Mouse (Mus musculus) layer of hippocampus, postnatal 10 days (tissue): Measurements from ENCODE around the gene Lekr1. TPM values are rescaled to one million over a fixed set of nuclear protein-coding genes. Genes with fewer than 3 reads are reported as not detected.

Experiments
- DNase-seq, 2 experiments: peaks; one replicate each; pipeline ENCODE4 v3.0.0; 2021; ENCODE audit warnings: low spot score in 2 of 2
- long read RNA-seq: library from polyadenylated mRNA; stranded (forward); transcript quantifications from one replicate; pipeline ENCODE4 v2.0.0, GENCODE M21; 2023
- total RNA-seq, 2 experiments: library from RNA; stranded (reverse); gene quantifications; 2 replicates each; pipeline ENCODE4 v1.2.3; 2021

Gene Lekr1
- total RNA-seq, result 1 to 10 TPM; 6.9 to 7.2 TPM
- long read RNA-seq, partial matches to known transcripts, result 1 of 1 reads
- long read RNA-seq, other reads (novel, unspliced or antisense), result 0 of 1 reads

DNA sequence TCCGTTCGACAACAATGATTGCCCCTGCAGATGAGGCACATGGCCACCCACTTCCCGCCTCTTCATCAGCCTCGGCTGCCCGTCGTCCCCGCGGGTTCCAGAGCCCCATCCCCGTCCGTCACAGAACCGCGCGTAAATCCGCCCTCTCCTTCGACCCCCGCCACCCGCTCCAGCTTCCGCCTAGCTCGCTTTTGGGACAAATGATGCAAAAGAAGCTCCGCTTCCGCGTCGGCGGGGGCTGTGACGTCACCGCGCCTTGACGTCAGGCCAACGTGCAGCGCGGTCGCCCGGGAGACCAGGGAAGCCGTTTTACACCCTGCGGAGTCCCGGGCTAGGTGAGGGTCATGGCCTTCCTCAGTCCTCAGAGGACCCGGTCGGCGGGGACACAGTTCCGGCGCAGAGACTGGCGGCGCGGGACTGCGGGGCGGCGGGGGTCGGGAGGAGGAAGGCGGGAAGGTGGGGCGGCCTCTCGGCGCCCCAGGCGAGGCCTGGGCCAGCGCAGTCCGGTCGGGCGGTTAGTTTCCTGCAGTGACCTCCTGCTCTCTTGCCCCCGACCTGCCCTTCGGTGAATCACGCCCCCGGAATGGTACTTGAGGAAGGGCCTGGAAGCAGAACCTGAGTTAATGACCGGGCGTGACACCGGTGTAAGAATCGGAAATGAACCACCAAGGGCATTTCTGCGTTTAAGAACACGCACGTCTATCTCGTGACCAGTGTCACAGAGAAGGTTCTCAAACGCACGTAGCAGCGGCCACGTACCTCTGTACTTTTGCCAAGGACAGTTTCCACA, at the start of gene Lekr1:
Lekr1 (plus strand) TSS at position 252 of the 790 bp plus-strand sequence.
- peak; percentile 91 to 92 for DNase-seq

DNA sequence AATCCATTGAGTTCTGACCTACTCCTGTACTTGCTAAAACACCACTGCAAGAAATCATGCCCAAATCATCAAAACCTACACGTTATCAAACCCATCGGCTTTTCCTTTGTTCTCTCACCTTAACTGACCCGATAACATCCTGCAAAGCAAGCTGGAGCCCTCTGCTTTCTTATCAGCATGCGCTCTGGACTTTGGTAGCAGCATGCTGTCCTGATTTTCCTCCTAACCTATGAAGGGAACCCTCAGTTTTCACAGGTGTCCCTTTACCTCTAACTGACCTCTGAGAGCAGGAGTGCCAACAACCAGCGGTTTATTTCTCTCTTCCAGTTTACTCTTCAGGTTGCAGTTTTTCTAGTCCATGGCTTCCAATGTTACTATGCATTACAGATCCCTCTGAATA, 48.5 kb upstream of the Lekr1 start:
- no peak for DNase-seq

DNA sequence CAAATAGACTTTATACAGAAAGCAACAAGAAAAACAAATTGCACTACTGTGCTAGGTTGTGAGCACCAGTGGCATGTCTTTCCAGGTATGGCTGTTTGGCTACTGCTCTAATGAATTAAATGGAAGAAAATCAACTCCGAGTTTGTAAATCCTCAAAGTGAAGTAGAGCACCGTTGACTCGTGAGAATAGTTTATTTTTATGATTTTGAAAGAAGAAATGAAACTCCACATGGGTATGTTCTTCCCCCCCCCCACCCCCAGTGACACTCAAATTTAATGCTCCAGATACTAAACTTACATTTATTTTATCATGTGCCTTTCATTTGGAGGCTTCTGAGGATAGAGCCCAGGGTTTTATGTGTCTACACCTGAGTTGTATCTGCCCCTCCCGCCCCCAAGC, 46.7 kb upstream of the Lekr1 start:
- DNase-seq, result no peak

DNA sequence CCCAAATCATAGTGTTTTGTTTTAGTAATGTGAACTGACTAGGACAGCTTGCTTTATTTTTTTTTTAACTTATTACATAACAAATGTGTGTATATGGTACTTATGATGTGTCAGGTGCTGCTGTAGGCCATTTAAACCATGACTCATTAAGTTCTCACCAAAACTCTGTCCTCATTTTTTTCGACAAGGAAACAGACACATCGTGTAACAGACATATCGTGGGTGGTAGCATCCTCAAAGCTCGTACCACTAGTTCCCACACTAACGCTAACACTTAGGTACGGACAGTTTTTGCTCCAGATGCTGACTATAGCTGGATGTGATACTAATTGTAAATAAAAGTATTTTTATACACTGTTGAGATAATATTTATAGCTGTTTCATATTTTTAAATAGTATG, 43.0 kb upstream of the Lekr1 start:
- no peak for DNase-seq

DNA sequence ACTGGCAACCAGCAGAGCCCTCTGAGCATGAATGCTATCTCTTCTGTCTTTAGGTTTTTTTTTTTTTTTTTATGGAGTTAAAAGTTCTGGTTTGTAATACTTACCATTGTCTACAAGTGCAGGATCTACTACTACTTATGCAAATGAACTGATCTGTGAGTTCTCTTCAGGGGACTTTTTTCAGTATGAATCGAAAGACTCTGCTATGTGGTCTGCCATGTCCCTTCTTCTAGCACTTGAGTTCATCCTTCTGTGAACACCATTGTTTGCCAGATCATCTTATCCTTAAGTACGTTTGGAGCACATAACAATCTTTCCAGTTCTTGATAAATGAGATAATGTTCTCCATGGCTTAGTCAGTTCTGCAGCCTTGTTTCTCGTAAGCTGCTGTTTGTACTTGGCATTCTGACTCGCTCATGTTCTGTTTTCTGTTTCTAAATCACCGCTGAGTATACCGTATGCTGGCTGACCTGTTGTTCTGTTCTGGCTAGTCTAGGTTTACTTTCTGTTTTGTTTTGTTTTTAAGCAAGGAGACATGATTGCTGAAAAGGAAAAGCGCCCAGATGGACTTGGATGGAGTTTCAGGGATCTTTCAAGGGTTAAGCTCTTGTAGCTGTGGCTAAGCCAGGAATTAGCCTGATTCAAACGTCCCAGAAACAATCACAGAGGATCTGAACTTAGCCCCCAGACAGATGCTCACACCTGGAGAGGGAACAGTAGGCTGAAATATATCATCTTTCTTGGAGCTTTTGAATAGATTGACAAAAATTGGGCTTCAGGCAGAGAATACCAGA, 40.3 kb upstream of the Lekr1 start:
- no peak for DNase-seq

DNA sequence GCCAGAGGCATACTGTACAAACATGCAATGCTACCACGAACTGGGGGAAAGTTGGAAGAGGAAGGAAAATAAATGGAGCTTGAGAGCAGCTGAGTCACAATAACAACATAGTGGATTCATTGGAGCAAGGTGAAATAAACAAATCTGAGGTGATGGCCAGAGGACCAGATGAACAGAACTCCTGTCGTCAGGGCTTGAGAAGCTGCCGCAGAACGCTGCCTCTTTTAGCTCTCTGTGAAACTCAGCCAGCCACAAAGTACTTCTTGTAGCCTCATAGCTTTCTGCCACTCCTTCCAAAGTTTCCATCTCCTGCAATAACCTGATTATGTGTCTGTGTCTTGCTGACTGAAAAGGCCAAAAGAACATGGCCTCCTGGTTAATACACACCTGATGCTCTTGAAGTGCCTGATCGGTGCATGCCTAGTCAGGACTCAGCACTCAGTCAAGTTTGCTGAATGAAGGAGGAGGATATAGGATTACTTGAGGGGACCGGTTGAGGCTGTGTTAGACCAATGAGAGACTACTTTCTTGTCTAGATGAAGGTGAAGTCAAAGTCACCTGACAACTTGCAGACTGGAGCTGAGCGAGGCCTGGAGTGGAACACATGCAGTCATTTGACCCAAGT, 39.6 kb upstream of the Lekr1 start:
- DNase-seq, result no peak

DNA sequence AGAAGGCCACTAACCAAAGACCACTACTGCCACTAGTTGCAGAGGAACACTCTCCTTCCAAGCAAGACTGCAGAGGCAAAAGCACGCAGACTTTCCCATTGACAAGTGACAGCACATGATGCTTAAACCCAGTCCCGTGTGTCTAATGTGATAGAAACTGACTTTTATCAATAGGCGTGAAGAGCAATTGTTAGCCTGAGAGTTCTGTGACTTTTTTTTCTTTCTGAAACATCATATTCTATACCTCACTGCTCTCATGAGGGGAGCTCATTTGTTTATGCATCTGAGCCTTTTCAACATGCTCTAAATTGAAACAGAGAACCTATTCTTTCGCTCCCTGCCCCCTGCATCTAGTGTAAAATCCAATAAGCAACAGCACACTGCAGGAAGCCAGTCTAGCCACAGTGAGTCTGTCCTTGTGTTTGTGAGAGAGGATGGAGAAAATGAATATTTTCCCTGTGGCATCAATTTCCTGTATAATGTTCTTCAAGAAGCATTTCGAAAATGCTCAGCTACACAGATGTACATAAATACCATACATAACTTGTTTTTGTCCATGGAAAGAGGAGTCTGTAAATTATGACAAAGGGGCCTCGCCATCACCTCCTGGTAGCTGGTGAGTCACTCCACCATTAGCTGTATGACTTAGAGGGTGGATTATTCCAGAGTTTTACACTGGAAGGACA, 38.9 kb upstream of the Lekr1 start:
- DNase-seq, result no peak

DNA sequence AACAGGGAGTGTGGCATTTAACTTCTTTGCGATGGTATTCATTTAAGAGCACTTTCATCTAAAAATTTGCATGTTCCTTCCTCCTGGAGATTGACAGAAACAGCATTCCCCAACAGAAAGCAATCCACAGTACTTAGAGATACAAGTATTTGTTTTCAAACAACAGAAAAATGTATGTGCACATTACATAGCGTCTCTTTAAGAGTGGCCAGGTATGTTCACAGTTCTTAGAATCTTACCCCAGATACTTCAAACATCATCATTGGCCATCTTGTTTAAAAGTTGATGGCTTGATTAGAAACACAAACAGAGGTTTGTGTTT, 38.4 kb upstream of the Lekr1 start:
- no peak for DNase-seq

DNA sequence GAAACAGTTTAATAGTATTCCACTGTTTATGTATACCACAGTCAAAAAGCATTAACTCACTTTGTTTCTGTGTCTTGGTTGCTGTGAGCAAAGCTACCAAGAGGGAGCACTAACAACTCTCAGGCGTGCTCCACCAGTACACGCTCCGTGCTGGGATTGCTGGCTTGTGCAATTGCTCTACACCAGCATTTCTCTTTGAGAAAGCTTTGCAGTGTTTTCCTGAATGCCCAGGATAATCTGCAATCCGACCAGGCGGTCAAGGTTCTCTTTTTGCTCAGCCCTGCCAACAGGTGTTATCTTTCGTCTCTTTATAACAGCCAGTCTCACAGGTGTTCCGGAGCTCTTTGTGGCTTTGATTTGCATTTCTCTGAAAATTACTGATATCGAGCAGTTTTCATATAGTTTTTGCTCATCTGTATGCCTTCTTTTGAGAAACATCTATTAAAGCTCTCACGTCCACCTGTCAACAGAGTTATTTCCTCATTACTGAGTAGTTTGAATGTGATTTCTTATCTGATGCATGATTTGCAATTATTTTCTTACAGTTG, 36.4 kb upstream of the Lekr1 start:
- no peak for DNase-seq

DNA sequence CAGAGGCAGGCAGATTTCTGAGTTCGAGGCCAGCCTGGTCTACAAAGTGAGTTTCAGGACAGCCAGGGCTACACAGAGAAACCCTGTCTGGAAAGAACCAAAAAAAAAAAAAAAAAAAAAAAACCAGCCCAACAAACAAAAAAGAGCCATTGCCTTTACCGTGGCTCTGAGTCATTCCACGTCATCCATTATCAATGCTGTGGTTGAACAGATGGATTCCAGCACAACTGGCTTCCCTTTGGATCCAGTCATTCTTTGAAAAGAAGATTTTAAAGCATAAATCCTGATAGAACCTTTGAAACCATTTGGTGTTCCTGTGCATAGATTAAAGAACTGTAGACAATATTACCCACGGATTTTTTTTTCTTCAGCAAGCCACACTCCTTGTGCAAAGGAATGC, 32.4 kb upstream of the Lekr1 start:
- no peak for DNase-seq

DNA sequence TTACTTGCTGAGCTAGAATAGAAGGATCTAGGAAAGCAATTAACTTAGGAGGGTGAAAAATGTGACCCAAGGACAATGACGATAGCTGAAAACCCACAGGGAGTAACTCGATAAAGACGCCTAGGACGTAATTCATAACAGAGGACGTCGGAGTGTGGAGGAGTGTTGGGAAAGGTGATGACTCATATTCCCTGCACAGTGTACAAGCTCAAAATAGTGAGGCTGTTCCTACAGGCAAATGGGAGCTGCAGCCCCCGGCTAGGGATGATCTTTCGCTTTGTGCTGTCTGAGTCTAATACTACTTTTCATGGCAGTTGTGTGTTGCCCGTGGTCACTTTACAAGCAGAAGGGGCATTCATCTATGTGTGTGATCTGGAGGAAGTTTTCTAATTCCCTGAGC, 30.0 kb upstream of the Lekr1 start:
- no peak for DNase-seq

DNA sequence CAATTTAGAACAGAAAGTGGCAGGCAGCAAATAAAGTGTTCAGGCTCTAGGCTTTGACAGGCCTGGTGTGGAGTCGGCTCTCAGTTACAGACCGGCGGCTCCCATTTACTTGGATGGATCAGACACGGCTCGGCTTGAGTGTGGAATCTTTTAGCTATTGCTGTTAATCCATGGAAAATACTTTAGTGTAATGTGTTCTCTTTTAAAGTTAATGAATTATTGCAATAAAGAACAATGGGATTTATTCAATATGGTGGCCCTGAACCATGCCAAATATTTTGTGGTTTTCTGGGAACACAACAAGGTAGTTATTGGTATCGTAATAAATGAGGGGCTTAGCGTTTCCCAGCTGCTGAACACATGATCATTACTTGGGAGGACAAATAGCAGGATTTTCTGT, 28.7 kb upstream of the Lekr1 start:
- DNase-seq, result no peak

DNA sequence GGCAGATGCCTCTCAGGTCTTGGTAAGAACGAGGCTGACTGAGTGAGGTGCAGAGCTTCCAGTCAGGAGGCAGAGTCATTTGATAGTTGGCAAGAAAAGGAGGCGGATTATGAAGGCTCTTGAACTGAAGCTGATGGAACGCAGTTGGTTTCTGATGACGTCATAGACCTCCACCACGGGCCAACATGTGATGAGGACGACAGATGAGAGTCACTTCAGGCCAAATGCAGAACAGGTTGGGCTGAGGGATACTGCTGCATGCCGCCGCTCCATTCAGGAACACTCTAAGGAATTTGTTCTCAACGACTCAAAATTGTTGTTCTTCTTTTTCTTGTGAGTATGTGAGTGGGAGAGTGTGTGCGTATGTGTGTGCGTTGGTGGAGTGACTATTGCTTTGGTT, 27.1 kb upstream of the Lekr1 start:
- no peak for DNase-seq

DNA sequence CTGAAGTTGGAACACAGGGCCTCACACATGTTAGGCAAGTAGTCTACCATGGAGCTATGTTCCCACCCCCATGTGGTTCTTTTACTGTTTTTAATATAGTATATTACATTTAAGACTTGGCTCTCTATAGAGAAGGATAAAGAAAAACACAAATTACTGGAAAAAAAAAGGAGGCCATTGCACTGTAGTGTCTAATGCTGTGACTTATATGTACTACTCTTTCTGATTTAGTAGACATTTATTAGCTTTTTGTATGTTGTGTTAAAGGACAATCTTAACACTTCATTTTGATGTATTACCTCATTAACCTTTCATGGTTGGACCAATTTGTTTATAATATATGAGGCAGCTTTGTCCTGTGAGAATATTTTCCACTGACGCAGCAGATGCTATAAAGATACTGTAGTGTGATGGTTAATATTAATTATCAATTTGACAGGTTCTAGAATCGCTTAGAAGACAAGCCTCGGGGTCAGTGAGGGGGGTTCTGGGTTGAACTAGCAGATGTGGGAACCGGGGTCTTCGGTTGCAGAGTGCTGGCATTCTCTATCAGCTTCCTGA, 26.5 kb upstream of the Lekr1 start:
- no peak for DNase-seq

DNA sequence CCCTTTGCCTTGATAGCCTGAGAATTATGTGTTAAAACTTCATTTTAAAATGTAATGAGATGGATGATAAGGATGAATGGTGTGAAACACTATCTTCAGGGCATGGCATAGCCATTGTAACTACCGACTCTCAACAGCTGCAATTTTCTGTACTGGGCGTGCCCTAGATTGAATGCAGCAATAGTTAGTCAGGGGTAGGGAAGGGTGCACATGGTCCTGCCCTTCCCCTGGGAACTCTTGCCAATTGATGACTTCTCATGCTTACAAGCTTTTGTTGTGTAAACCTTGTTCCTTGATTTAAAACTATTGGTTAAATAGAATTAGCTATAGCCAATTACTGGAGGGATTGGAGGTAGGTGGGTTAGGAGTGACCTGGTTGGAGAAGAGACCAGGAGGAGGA, 23.1 kb upstream of the Lekr1 start:
- DNase-seq, result no peak

DNA sequence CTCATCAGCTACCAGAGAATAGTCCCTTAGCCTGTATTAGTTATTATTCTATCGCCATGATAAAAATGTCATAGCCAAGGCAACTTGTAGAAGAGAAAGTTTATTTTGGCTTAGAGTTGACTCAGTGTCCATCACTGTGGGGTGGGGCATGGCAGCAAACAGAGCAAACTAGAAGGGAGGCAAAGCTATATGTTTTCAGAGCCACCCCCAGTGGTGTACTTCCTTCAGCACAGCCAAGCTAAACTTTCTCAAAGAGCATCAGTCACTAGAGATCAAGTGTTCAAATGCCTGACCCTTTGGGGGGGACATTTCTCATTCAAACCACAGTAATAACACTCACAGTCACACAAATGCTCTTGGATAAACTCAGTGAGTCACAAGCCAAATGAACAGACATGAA, 22.4 kb upstream of the Lekr1 start:
- no peak for DNase-seq

DNA sequence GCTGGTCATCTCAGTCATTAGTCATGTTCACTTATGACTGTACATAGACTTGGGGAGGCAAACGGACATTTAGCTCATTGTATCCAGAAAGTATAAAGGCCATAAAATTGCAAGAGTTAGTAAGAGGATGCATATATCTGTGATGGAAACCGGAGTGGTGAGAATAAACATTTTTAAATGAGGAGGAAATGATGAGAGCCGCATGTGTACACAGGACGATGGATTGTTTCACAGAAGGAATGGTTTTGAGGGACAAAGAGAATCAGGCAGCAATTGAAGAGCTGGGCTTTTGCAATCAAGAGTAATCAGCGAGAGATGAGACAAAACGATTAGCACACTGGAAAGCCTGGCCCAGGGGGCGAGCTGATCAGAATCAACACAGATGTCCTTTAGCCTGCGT, 18.4 kb upstream of the Lekr1 start:
- DNase-seq, result no peak

DNA sequence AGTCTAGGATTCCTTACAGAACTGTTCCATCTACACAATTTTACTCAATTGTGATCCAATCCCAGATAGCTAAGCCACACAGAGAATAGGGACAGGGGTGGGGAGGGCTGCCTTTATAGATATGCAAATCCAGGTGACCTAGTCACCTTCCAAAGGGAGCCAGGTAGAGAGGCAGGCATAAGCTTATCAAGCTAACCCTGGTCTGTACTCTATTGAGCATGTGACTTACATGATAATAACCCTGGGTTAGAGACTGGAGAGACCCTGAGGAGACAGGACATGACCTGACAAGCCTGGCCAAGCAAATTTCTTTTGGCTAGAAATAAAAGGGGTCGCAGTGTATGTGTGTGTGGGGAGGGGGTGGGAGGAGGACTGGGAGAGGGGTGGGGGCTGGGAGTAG, 17.1 kb upstream of the Lekr1 start:
- DNase-seq, result no peak

DNA sequence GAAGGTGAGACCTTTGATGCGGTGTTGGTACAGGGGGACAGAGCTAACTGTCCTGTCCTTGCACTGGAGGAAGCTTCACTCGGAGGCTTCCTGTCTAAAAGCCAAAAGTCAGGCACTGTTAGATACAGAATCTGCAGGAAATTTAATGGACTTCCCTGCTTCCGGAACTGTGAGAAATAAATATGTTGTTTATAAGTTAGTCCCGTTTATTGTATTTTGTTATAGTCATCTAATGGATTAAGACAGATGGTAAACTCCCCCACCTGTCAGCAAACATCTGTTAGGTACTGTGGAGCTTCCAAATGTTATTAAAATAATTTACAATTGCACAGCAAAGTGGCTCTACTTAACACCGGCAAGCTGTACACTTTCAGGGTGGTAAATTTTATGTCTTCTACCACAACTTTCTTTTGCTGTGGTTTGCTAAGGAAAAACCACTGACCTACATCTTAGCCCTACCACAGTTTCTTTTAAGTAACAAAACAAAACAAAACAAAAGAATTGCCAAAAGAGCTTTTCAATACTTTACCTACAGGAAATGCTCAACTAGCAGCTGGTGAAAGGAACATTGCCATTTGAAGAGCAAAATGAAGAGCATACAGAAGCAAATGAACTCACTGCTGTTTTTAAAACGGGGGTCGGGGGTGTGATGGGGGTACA, 15.7 kb upstream of the Lekr1 start:
- no peak for DNase-seq

DNA sequence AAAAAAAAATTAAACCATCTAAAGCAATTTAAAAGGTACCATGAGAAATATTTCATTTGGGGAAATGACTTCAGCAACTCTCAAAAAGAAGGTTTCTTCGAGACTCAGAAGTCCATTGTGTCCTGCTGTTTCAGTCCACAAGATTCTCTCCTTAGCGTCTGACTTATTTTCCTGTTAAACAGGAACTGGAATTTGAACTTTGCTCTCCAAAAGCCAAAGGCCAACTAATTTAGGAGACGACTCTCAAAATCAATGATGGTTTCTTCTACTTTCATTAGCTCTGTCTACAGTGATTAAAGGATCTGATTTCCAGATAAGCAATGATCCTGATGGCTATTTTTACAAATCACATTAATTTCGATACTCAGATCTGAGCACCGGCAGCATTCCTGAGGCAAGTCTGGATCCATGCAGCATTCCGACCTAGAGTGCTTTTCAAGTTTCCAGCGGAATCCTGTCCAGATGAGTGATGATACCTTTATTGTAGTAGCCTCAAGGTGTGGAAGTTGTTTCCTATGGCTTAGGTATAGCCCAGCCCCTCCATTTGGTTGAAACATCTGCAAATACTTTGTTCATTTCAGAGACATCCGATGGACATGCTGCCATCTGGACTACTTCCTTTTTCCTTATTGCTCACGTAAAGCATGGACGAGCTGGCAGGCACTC, 11.4 kb upstream of the Lekr1 start:
- no peak for DNase-seq
